Mouse (Mus musculus) erythroblast, adult 5-6 weeks (primary cell): ENCODE measurements around the gene Ube2f. TPM values are rescaled to one million over a fixed set of nuclear protein-coding genes. Genes with fewer than 3 reads are reported as not detected.
A peak's percentile ranks its signal among the peaks of the same experiment; 100 is the strongest.

Experiments used
- ATAC-seq: replicated peaks from 2 replicates; pipeline ENCODE4 v1.8.0; 2016; ENCODE audit warnings: moderate number of reproducible peaks, mild to moderate bottlenecking, moderate TSS enrichment, inconsistent platforms; ENCODE audit not compliant: poor library complexity, low FRiP score, severe bottlenecking
- total RNA-seq, 2 experiments: library from RNA; stranded (forward) in 1 of 2; stranded (reverse) in 1 of 2; fragments of 150-400 nt in 1 of 2; fragments of 200-764, 138-1000 nt in 1 of 2; gene quantifications; 2 replicates each; pipeline versions ENCODE4 v1.2.3 to v1.2.4; 2015 to 2017; ENCODE audit warnings: low replicate concordance in 2 of 2

Gene Ube2f
- 187 and 269 TPM in 2 replicates for total RNA-seq (2015; ENCODE audit: low replicate concordance)
- total RNA-seq (2017; ENCODE audit: low replicate concordance), result 221 and 245 TPM in 2 replicates

GRCm38 (mm10) chr1:91249564-91250414, at the start of gene Ube2f:
Gene Ube2f, plus strand, starts transcription at chr1:91250304.
- ATAC-seq, result peak; percentile 85

- ATAC-seq, result no peak
Observed at GRCm38 (mm10) chr1:91201122-91201521, 49.0 kb upstream of the Ube2f start.

GRCm38 (mm10) chr1:91204221-91204765, 45.8 kb upstream of the Ube2f start:
- no peak for ATAC-seq

GRCm38 (mm10) chr1:91205651-91206050, 44.5 kb upstream of the Ube2f start:
- no peak for ATAC-seq

GRCm38 (mm10) chr1:91206336-91206735, 43.8 kb upstream of the Ube2f start:
- ATAC-seq, result no peak

GRCm38 (mm10) chr1:91206873-91207272, 43.2 kb upstream of the Ube2f start:
- ATAC-seq, result no peak

GRCm38 (mm10) chr1:91207334-91208074, 42.6 kb upstream of the Ube2f start:
- ATAC-seq, result no peak

- ATAC-seq, result no peak
Observed at GRCm38 (mm10) chr1:91209343-91209742, 40.8 kb upstream of the Ube2f start.

- no peak for ATAC-seq
Observed at GRCm38 (mm10) chr1:91209785-91210184, 40.3 kb upstream of the Ube2f start.

GRCm38 (mm10) chr1:91211099-91211498, 39.0 kb upstream of the Ube2f start:
- ATAC-seq, result peak; percentile 56; the same call in 1 of the 2 replicates

GRCm38 (mm10) chr1:91211591-91212008, 38.5 kb upstream of the Ube2f start:
- ATAC-seq, result no peak

GRCm38 (mm10) chr1:91215264-91215663, 34.8 kb upstream of the Ube2f start:
- no peak for ATAC-seq

- ATAC-seq, result no peak
Observed at GRCm38 (mm10) chr1:91215981-91216380, 34.1 kb upstream of the Ube2f start.

- no peak for ATAC-seq
Observed at GRCm38 (mm10) chr1:91216504-91217267, 33.4 kb upstream of the Ube2f start.

- ATAC-seq, result no peak
Observed at GRCm38 (mm10) chr1:91219641-91220321, 30.3 kb upstream of the Ube2f start.

GRCm38 (mm10) chr1:91220322-91220672, 29.8 kb upstream of the Ube2f start:
- no peak for ATAC-seq

GRCm38 (mm10) chr1:91226562-91226961, 23.5 kb upstream of the Ube2f start:
- ATAC-seq, result peak; percentile 33; the same call in 1 of the 2 replicates

GRCm38 (mm10) chr1:91227381-91228054, 22.6 kb upstream of the Ube2f start:
- 0 out of 2 replicates have a peak, but pooled peaks have one; percentile 52 for ATAC-seq

- no peak for ATAC-seq
Observed at GRCm38 (mm10) chr1:91231142-91231541, 19.0 kb upstream of the Ube2f start.
